Mouse (Mus musculus): ENCODE data around the gene Fads6. TPM values are rescaled to one million over a fixed set of nuclear protein-coding genes. Genes with fewer than 3 reads are reported as not detected.

Fads6 gene
- polyA plus RNA-seq, 1 experiment from 2014 or later, result 1.3 TPM

DNA sequence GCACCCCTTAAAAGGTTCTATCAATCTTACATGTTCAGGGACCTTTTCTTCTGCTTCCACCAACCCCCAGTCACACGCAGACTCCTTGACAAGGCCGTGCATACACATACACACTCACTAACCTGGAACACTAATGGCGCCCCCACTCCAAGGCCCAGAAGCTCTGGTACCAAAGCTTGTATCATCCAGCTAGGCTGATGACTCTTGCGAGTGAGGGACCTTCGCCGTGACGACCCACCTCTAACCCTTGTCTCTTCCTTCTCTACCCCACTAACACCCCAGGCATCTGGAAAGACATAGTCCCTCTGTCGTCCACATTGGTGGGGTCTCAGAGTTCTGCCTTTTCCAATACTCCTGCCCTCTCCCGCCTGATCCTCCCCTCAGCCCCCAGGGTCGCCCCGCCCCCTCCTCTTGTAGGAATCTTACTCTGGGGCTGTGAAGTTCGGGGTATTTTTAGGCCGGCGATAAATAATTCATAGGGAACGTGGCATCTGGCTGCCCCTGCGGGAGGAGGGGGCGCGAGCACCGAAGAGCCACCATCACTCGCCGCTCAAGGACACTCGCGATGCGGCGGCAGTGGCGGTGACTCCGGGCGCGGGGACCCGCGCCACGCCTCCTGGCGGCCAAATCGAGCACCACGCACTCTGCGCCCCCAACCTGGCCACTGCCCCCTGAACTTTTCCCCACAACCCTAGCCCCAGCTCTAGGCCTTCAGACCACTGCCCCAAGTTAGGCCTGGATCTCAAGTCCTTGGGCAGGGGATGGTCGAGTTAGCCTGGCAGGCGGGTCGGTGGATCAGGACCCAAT lies 32.4 kb downstream of the Fads6 start:
- no peak overlapping the region for H3K4me3 ChIP-seq (ENCODE audit: low read depth, low read length)
- no peaks in the 10 kb centered on the region; the same call in 1 of the 2 replicates for H3K36me3 ChIP-seq (ENCODE audit: control insufficient read depth, insufficient read depth, low read length)
- no peak overlapping the region for H3K27ac ChIP-seq (ENCODE audit: low read length)
- H3K9ac ChIP-seq (replicated peaks; ENCODE audit: low read depth, low read length), result no peak overlapping the region
- peaks cover 5% of the 10 kb centered on the region; the same call in 1 of the 2 replicates for H3K4me1 ChIP-seq (ENCODE audit: control insufficient read depth, insufficient read depth, low read length)
- peaks cover 58% of the 10 kb centered on the region for H3K27me3 ChIP-seq (ENCODE audit: control insufficient read depth, insufficient read depth, low read length)
- peak overlapping the region; percentile 35 for H3K4me2 ChIP-seq (replicated peaks; ENCODE audit: low read depth, low read length)
- no peak for ATAC-seq (ENCODE audit: insufficient number of reproducible peaks, insufficient read depth, low FRiP score, low read depth)
- no peaks in the 10 kb centered on the region for H3K9me3 ChIP-seq (ENCODE audit: control insufficient read depth, low read depth, low read length)
- WGBS, result 7% methylated on average over 39 of the region's 39 CpGs

- no peak overlapping the region for H3K9ac ChIP-seq (replicated peaks; ENCODE audit: low read depth, low read length)
- H3K27me3 ChIP-seq (ENCODE audit: control insufficient read depth, insufficient read depth, low read length), result peaks cover 58% of the 10 kb centered on the region
- H3K4me3 ChIP-seq (ENCODE audit: low read depth, low read length), result no peak overlapping the region
- H3K4me2 ChIP-seq (replicated peaks; ENCODE audit: low read depth, low read length), result no peak overlapping the region
- no peak overlapping the region for H3K27ac ChIP-seq (ENCODE audit: low read length)
- 53% methylated on average over 7 of the region's 7 CpGs for WGBS
- H3K36me3 ChIP-seq (ENCODE audit: control insufficient read depth, insufficient read depth, low read length), result no peaks in the 10 kb centered on the region; the same call in 1 of the 2 replicates
- no peaks in the 10 kb centered on the region for H3K9me3 ChIP-seq (ENCODE audit: control insufficient read depth, low read depth, low read length)
- ATAC-seq (ENCODE audit: insufficient number of reproducible peaks, insufficient read depth, low FRiP score, low read depth), result no peak
- H3K4me1 ChIP-seq (ENCODE audit: control insufficient read depth, insufficient read depth, low read length), result 0 out of 2 replicates have a peak, but pooled peaks cover 5% of the 10 kb centered on the region
Measured at GRCm38 (mm10) chr11:115264136-115264861, 33.2 kb downstream of the Fads6 start.

DNA sequence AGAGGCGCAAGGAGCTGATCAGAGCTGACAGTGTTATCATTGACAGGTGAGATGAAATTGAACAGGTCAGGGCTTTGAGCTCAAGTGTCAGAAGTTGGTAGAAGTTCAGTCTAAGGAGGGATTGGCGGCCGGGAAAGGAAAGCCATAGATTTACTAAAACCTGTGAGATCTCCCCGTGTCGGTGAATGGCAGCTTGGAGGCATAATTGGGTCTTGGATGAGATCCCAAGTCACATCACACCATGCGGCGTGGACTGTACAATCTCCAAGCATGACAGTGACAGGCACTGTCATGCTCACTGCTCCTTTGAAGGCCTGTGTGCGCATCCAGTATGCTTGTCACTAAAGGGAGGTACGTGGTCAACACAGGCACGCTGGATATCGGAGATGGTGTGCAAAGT lies 34.5 kb downstream of the Fads6 start:
- no peak overlapping the region for H3K4me2 ChIP-seq (replicated peaks; ENCODE audit: low read depth, low read length)
- no peak overlapping the region for H3K27ac ChIP-seq (ENCODE audit: low read length)
- 82% methylated on average over 11 of the region's 11 CpGs for WGBS
- no peak for ATAC-seq (ENCODE audit: insufficient number of reproducible peaks, insufficient read depth, low FRiP score, low read depth)
- no peak overlapping the region for H3K4me3 ChIP-seq (ENCODE audit: low read depth, low read length)
- H3K9ac ChIP-seq (replicated peaks; ENCODE audit: low read depth, low read length), result no peak overlapping the region
- H3K9me3 ChIP-seq (ENCODE audit: control insufficient read depth, low read depth, low read length), result no peaks in the 10 kb centered on the region
- H3K36me3 ChIP-seq (ENCODE audit: control insufficient read depth, insufficient read depth, low read length), result no peaks in the 10 kb centered on the region
- peaks cover 53% of the 10 kb centered on the region for H3K27me3 ChIP-seq (ENCODE audit: control insufficient read depth, insufficient read depth, low read length)
- peaks cover 8% of the 10 kb centered on the region; the same call in 1 of the 2 replicates for H3K4me1 ChIP-seq (ENCODE audit: control insufficient read depth, insufficient read depth, low read length)

DNA sequence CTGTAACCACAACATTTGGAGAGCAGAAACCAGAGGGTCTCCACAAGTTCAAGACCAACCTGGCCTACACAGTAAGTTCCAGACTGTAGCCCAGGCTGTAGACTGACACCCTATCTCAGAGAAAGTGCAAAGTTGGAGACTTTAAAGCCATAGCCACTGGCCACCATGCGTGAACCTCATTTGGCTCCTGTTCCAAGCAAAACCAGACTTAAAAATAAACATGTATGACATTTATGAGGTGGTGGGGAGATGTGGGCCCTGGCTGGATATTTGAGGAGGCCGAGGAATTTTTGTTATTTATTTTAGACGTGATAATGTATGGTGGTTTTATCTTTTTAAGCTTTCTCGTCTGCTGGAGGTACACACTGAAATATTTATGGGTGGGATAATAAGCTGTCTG lies 38.3 kb downstream of the Fads6 start:
- peaks cover 3% of the 10 kb centered on the region; the same call in 1 of the 2 replicates for H3K4me1 ChIP-seq (ENCODE audit: control insufficient read depth, insufficient read depth, low read length)
- no peak for ATAC-seq (ENCODE audit: insufficient number of reproducible peaks, insufficient read depth, low FRiP score, low read depth)
- H3K9ac ChIP-seq (replicated peaks; ENCODE audit: low read depth, low read length), result no peak overlapping the region
- 26% methylated on average over 4 of the region's 4 CpGs for WGBS
- H3K9me3 ChIP-seq (ENCODE audit: control insufficient read depth, low read depth, low read length), result no peaks in the 10 kb centered on the region
- peaks cover 26% of the 10 kb centered on the region; the same call in 1 of the 2 replicates for H3K27me3 ChIP-seq (ENCODE audit: control insufficient read depth, insufficient read depth, low read length)
- no peak overlapping the region for H3K4me2 ChIP-seq (replicated peaks; ENCODE audit: low read depth, low read length)
- H3K4me3 ChIP-seq (ENCODE audit: low read depth, low read length), result no peak overlapping the region
- no peaks in the 10 kb centered on the region for H3K36me3 ChIP-seq (ENCODE audit: control insufficient read depth, insufficient read depth, low read length)
- no peak overlapping the region for H3K27ac ChIP-seq (ENCODE audit: low read length)

- Histone ChIP-seq H3K27ac (ENCODE audit: low read length) (no peak overlapping the region), H3K4me3 (ENCODE audit: low read depth, low read length) (peak overlapping the region; percentile 2; the same call in 1 of the 2 replicates), H3K4me2 (replicated peaks; ENCODE audit: low read depth, low read length) (0 out of 2 replicates have a peak overlapping the region, but pooled peaks have one; percentile 21), H3K36me3 (ENCODE audit: control insufficient read depth, insufficient read depth, low read length) (no peaks in the 10 kb centered on the region), H3K9me3 (ENCODE audit: control insufficient read depth, low read depth, low read length) (no peaks in the 10 kb centered on the region), H3K27me3 (ENCODE audit: control insufficient read depth, insufficient read depth, low read length) (peaks cover 24% of the 10 kb centered on the region; the same call in 1 of the 2 replicates), H3K4me1 (ENCODE audit: control insufficient read depth, insufficient read depth, low read length) (peaks cover 3% of the 10 kb centered on the region; the same call in 1 of the 2 replicates), H3K9ac (replicated peaks; ENCODE audit: low read depth, low read length) (0 out of 2 replicates have a peak overlapping the region, but pooled peaks have one; percentile 1)
- peak; percentile 54; the same call in 1 of the 2 replicates for ATAC-seq (ENCODE audit: insufficient number of reproducible peaks, insufficient read depth, low FRiP score, low read depth)
- WGBS, result 16% methylated on average over 59 of the region's 59 CpGs
Measured at GRCm38 (mm10) chr11:115257775-115258510, 39.5 kb downstream of the Fads6 start.

- Histone ChIP-seq H3K4me2 (replicated peaks; ENCODE audit: low read depth, low read length) (no peak overlapping the region), H3K9ac (replicated peaks; ENCODE audit: low read depth, low read length) (no peak overlapping the region), H3K27ac (ENCODE audit: low read length) (no peak overlapping the region), H3K9me3 (ENCODE audit: control insufficient read depth, low read depth, low read length) (no peaks in the 10 kb centered on the region), H3K4me3 (ENCODE audit: low read depth, low read length) (no peak overlapping the region), H3K36me3 (ENCODE audit: control insufficient read depth, insufficient read depth, low read length) (no peaks in the 10 kb centered on the region), H3K4me1 (ENCODE audit: control insufficient read depth, insufficient read depth, low read length) (peaks cover 10% of the 10 kb centered on the region), H3K27me3 (ENCODE audit: control insufficient read depth, insufficient read depth, low read length) (peaks cover 37% of the 10 kb centered on the region)
- 52% methylated on average over 3 of the region's 3 CpGs for WGBS
- ATAC-seq (ENCODE audit: insufficient number of reproducible peaks, insufficient read depth, low FRiP score, low read depth), result no peak
Measured at GRCm38 (mm10) chr11:115251258-115251657, 46.2 kb downstream of the Fads6 start.

DNA sequence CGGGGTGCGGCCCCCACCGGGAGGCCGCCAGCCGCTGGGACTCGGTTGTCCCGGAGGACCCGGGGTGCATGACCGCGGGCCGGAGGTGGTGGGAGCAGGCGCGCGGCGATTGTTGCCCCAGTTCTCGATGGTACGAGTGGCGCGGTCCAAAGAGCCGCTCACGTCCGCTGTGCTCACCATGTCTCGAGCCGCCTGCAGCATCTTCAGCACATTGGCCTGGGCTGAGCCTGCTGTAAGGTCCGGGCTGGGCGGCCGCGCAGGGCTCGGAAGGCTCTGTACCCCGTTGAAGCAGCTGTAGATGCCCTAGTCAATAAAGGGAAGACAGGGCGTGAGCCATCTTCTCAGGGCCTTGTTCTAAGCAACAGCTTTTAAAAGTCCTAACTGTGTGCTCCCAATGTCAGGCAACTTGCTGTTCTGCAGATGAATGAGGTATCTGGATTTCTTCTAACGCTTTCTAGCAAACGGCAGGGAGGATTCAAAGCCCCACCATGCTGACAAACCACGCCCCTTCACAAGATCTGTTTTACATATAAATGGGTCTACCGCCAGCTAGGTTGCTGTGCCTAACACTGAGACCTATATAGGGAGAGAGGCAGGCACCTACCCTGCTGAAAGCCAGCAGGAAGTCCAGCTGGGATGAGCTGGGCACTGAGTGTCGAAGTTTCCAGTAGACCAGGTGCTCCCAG lies 46.9 kb downstream of the Fads6 start:
- Histone ChIP-seq H3K4me2 (replicated peaks; ENCODE audit: low read depth, low read length) (peak overlapping the region; percentile 66), H3K27ac (ENCODE audit: low read length) (no peak overlapping the region), H3K27me3 (ENCODE audit: control insufficient read depth, insufficient read depth, low read length) (peaks cover 37% of the 10 kb centered on the region), H3K36me3 (ENCODE audit: control insufficient read depth, insufficient read depth, low read length) (no peaks in the 10 kb centered on the region), H3K4me3 (ENCODE audit: low read depth, low read length) (peak overlapping the region; percentile 36), H3K9ac (replicated peaks; ENCODE audit: low read depth, low read length) (no peak overlapping the region; the same call in 1 of the 2 replicates), H3K9me3 (ENCODE audit: control insufficient read depth, low read depth, low read length) (no peaks in the 10 kb centered on the region), H3K4me1 (ENCODE audit: control insufficient read depth, insufficient read depth, low read length) (peaks cover 10% of the 10 kb centered on the region)
- 3% methylated on average over 36 of the region's 36 CpGs for WGBS
- peak; percentile 35; the same call in 1 of the 2 replicates for ATAC-seq (ENCODE audit: insufficient number of reproducible peaks, insufficient read depth, low FRiP score, low read depth)

All from stomach, embryonic 14.5 days (tissue).